Mouse (Mus musculus) E14TG2a.4 (cell line): ENCODE measurements around the gene Rnf157.
A peak's percentile ranks its signal among the peaks of the same experiment; 100 is the strongest.
"Not testable (repeated sequence)": the region's sequence is repeated elsewhere in the genome, so short reads cannot be mapped to it uniquely, and the experiment has no call there.

Source experiments
- H3K27me3 ChIP-seq: 2 replicates; pipeline ENCODE4 v1.6.1; 2014; ENCODE audit warnings: low read length, control low read depth; ENCODE audit not compliant: insufficient read depth
- H3K36me3 ChIP-seq: 2 replicates; pipeline ENCODE4 v1.6.1; 2014; ENCODE audit warnings: low read length, control low read depth; ENCODE audit not compliant: insufficient read depth
- H3K4me1 ChIP-seq: replicated peaks from 2 replicates; pipeline ENCODE4 v1.6.1; 2014; ENCODE audit warnings: low read depth, low read length, control low read depth
- H3K4me3 ChIP-seq: replicated peaks from 2 replicates; pipeline ENCODE4 v1.5.1; 2014; ENCODE audit warnings: mild to moderate bottlenecking, low read length
- H3K9me3 ChIP-seq: 2 replicates; pipeline ENCODE4 v1.6.1; 2014; ENCODE audit warnings: low read length, control low read depth
- CTCF ChIP-seq: conservative IDR thresholded peaks from 2 replicates; pipeline ENCODE4 v1.5.1; 2014; ENCODE audit warnings: low read length
- NANOG ChIP-seq: IDR thresholded peaks from 2 replicates; pipeline ENCODE4 v1.6.1; 2014; ENCODE audit warnings: borderline replicate concordance, low read length, mixed read lengths
- POU5F1 ChIP-seq: IDR thresholded peaks from 2 replicates; pipeline ENCODE4 v1.6.1; 2014; ENCODE audit warnings: low read length, borderline replicate concordance

The Rnf157 gene

GRCm38 (mm10) chr11:116412028-116412827, 604 bp downstream of the Rnf157 start:
- H3K4me1 ChIP-seq, result peaks cover 22% of the 10 kb centered on the region
- no peaks in the 10 kb centered on the region for H3K36me3 ChIP-seq
- peak overlapping the region; percentile 83 for H3K4me3 ChIP-seq
- no peak for TF ChIP-seq CTCF
- TF ChIP-seq POU5F1, result no peak
- TF ChIP-seq NANOG, result no peak
- H3K9me3 ChIP-seq, result no peaks in the 10 kb centered on the region
- peaks cover 21% of the 10 kb centered on the region for H3K27me3 ChIP-seq

- peaks cover 21% of the 10 kb centered on the region for H3K27me3 ChIP-seq
- peaks cover 22% of the 10 kb centered on the region for H3K4me1 ChIP-seq
- peak overlapping the region; percentile 83 for H3K4me3 ChIP-seq
- H3K36me3 ChIP-seq, result 0 out of 2 replicates have a peak, but pooled peaks cover under 1% of the 10 kb centered on the region
- TF ChIP-seq POU5F1 (no peak), NANOG (no peak), CTCF (no peak)
- no peaks in the 10 kb centered on the region for H3K9me3 ChIP-seq
Observed at GRCm38 (mm10) chr11:116411582-116411981, 1.2 kb downstream of the Rnf157 start.

DNA sequence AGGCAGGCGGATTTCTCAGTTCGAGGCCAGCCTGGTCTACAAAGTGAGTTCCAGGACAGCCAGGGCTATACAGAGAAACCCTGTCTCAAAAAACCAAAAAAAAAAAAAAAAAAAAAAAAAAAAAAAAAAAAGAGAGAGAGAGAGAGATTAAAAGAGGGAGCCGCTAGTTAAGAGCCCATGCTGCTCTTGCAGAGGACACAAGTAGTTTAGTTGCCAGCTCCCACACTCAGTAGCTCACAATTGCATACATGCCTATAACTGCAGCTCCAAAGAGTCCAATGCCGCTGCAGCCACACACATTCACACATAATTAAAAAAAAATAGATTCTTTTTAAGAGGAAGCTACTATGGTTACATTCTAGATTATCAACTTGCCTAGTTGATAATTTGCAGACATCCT, 2.4 kb downstream of the Rnf157 start:
- not testable (repeated sequence) for H3K36me3 ChIP-seq, H3K4me3 ChIP-seq, H3K9me3 ChIP-seq
- Histone ChIP-seq H3K27me3 (peaks cover 21% of the 10 kb centered on the region), H3K4me1 (peaks cover 22% of the 10 kb centered on the region)

DNA sequence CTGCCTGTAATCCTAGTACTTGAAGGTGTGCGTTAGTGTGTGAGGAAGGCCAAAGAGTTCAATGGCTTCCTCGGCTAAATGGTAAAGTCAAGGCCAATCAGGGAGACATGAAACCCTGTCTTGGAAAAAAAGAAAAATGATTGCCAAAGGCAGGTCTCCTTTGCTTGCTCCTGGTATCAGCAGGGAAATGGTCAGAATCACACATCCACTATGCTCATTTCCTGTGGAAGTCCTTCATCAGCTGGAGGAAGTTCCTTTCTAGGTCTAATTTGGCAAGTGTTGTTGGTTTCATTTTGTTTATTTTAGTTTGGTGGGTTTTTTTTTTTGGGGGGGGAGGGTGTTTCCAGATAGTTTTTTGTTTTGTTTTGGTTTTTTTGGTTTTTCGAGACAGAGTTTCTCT, 3.8 kb downstream of the Rnf157 start:
- TF ChIP-seq NANOG (no peak), POU5F1 (no peak), CTCF (no peak)
- Histone ChIP-seq H3K4me3 (no peak overlapping the region), H3K9me3 (no peaks in the 10 kb centered on the region), H3K4me1 (peaks cover 22% of the 10 kb centered on the region), H3K36me3 (peaks cover 7% of the 10 kb centered on the region; the same call in 1 of the 2 replicates), H3K27me3 (peaks cover 12% of the 10 kb centered on the region)

DNA sequence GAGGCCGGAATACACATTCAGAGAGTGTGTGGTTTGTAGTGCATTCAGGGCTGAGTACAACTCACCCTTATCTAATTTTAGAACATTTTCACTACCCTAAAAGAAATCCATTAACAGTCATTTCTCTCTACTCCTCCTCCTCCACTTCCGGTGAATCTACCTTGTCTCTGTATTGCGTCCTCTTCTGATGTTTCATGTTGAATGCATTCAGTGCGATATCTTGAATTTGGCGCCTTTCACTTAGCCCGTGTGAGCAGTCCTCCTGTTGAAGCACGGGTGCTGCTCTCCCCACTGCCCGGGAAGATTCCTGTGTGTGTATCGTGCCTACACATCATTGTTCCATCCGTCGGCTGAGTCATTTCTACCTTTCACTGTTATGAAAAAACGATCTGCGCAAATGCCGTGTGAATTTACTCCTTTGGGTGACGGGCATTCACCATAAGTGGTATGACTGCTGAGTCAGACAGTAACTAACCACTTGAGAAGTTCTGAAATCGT, 6.6 kb downstream of the Rnf157 start:
- Histone ChIP-seq H3K4me1 (peaks cover 12% of the 10 kb centered on the region), H3K9me3 (peaks cover 5% of the 10 kb centered on the region; the same call in 1 of the 2 replicates), H3K27me3 (no peaks in the 10 kb centered on the region), H3K4me3 (no peak overlapping the region), H3K36me3 (peaks cover 11% of the 10 kb centered on the region; the same call in 1 of the 2 replicates)
- TF ChIP-seq CTCF, result no peak
- TF ChIP-seq POU5F1, result no peak
- no peak for TF ChIP-seq NANOG

DNA sequence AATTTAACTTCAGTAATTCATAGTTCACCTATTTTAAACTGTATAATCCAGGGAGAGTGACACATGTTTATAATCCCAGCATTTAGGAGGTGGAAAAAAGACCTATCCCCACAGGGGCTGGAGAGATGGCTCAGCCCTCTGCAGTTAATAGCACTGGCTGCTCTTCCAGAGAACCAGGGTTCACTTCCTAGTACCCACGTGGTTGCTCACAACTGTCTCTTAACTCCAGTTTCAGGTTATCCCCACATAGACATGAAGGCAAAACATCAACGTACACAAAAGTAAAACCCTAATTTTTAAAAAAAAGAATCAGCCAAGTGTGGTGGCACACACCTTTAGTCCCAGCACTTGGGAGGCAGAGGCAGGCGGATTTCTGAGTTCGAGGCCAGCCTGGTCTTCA, 7.2 kb downstream of the Rnf157 start:
- H3K9me3 ChIP-seq, result peaks cover 5% of the 10 kb centered on the region; the same call in 1 of the 2 replicates
- H3K4me1 ChIP-seq, result peaks cover 5% of the 10 kb centered on the region; the same call in 1 of the 2 replicates
- H3K27me3 ChIP-seq, result no peaks in the 10 kb centered on the region
- peaks cover 11% of the 10 kb centered on the region; the same call in 1 of the 2 replicates for H3K36me3 ChIP-seq
- TF ChIP-seq POU5F1, result no peak
- no peak for TF ChIP-seq NANOG
- no peak for TF ChIP-seq CTCF
- H3K4me3 ChIP-seq, result no peak overlapping the region

DNA sequence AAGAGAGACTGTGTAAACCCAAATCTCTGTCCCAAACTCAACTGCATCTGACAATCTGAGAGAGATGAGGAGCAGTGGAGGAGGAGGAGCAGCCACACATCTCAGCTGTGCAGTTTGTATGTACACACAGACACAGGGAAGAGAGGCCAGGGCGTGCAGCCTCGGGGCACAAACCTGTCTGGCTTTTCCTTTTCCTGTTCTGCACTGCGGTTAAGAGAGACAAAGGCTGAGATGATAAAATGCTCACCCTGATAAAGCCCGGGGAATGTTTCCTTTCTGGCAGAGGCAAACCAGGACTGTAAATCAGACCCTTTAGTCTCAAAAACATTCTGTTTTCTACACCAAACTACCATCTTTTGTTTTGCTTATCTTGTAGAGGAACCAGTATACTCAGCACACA, 12.3 kb downstream of the Rnf157 start:
- Histone ChIP-seq H3K4me1 (peaks cover 19% of the 10 kb centered on the region), H3K27me3 (no peaks in the 10 kb centered on the region), H3K9me3 (peaks cover 5% of the 10 kb centered on the region; the same call in 1 of the 2 replicates), H3K36me3 (peaks cover 5% of the 10 kb centered on the region; the same call in 1 of the 2 replicates), H3K4me3 (no peak overlapping the region)
- TF ChIP-seq CTCF (no peak), POU5F1 (no peak), NANOG (no peak)

- no peak for TF ChIP-seq NANOG
- no peak for TF ChIP-seq POU5F1
- TF ChIP-seq CTCF, result no peak
- no peaks in the 10 kb centered on the region for H3K27me3 ChIP-seq
- H3K9me3 ChIP-seq, result peaks cover 4% of the 10 kb centered on the region; the same call in 1 of the 2 replicates
- no peaks in the 10 kb centered on the region; the same call in 1 of the 2 replicates for H3K36me3 ChIP-seq
- no peak overlapping the region for H3K4me3 ChIP-seq
- H3K4me1 ChIP-seq, result peaks cover 24% of the 10 kb centered on the region
Observed at GRCm38 (mm10) chr11:116398348-116398677, 14.5 kb downstream of the Rnf157 start.
